Mouse (Mus musculus) erythroblast, embryonic 14.5 days (primary cell): ENCODE data around the gene Slc6a1.

Experiments used
- GATA1 ChIP-seq: IDR thresholded peaks from 2 replicates; pipeline ENCODE4 v1.6.1; 2012; ENCODE audit warnings: low read length, inconsistent platforms, mixed read lengths
- TAL1 ChIP-seq: IDR thresholded peaks from 3 replicates; pipeline ENCODE4 v1.6.1; 2012; ENCODE audit warnings: low read length, inconsistent platforms, mixed read lengths

DNA sequence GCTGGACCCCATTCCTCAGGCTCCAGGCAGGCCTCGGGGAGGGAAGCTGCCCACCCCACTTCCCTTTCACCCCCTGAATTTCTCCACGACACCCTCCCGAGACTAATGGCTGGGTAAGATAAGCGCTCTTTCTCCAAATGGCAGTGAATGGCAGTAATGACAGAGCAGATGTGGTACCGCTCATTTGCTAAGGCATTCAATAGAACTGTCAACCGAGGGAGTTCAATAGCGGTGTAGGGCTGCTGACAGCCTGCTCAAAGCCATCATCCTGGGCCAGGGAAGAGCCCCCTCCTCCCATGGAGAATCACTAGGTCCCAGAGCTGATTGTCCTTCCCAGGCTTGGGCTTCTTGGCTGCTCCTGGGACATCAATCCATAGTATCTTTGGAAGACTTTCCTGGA lies 6.7 kb downstream of the Slc6a1 start:
- no peak for TF ChIP-seq GATA1
- TF ChIP-seq TAL1 = no peak
